Mouse (Mus musculus): Measurements from ENCODE around the gene Nup210l. TPM values are rescaled to one million over a fixed set of nuclear protein-coding genes. Genes with fewer than 3 reads are reported as not detected.

The Nup210l gene
- polyA plus RNA-seq, 1 experiment from 2014 or later: 0.76 TPM

GRCm38 (mm10) chr3:90085281-90085680, 18.7 kb upstream of the Nup210l start:
- 90% methylated on average over 6 of the region's 6 CpGs for WGBS
- ATAC-seq (ENCODE audit: low FRiP score, low TSS enrichment): no peak
- H3K4me1 ChIP-seq (ENCODE audit: control insufficient read depth, insufficient read depth, low read length): peaks cover 35% of the 10 kb centered on the region

GRCm38 (mm10) chr3:90086068-90086467, 17.9 kb upstream of the Nup210l start:
- Histone ChIP-seq H3K27ac (ENCODE audit: low read depth, low read length) (no peak overlapping the region), H3K4me2 (replicated peaks; ENCODE audit: low read depth, low read length) (no peak overlapping the region), H3K9me3 (ENCODE audit: control insufficient read depth, low read length) (no peaks in the 10 kb centered on the region), H3K4me3 (ENCODE audit: low read length) (no peak overlapping the region), H3K36me3 (ENCODE audit: control insufficient read depth, insufficient read depth, low read length) (peaks cover 51% of the 10 kb centered on the region), H3K27me3 (ENCODE audit: control insufficient read depth, insufficient read depth, low read length) (no peaks in the 10 kb centered on the region), H3K9ac (ENCODE audit: low read depth, low read length) (no peak overlapping the region), H3K4me1 (ENCODE audit: control insufficient read depth, insufficient read depth, low read length) (peaks cover 33% of the 10 kb centered on the region)
- ATAC-seq (ENCODE audit: low FRiP score, low TSS enrichment): no peak
- 90% methylated on average over 5 of the region's 5 CpGs for WGBS

More at GRCm38 (mm10) chr3:90085281-90085680, 18.7 kb upstream of the Nup210l start:
- H3K4me3 ChIP-seq (ENCODE audit: low read length): no peak overlapping the region
- H3K27me3 ChIP-seq (ENCODE audit: control insufficient read depth, insufficient read depth, low read length): no peaks in the 10 kb centered on the region
- no peaks in the 10 kb centered on the region for H3K9me3 ChIP-seq (ENCODE audit: control insufficient read depth, low read length)
- no peak overlapping the region for H3K27ac ChIP-seq (ENCODE audit: low read depth, low read length)
- H3K4me2 ChIP-seq (replicated peaks; ENCODE audit: low read depth, low read length): no peak overlapping the region
- H3K9ac ChIP-seq (ENCODE audit: low read depth, low read length): no peak overlapping the region
- peaks cover 43% of the 10 kb centered on the region for H3K36me3 ChIP-seq (ENCODE audit: control insufficient read depth, insufficient read depth, low read length)

- H3K36me3 ChIP-seq (ENCODE audit: control insufficient read depth, insufficient read depth, low read length): peaks cover 75% of the 10 kb centered on the region
- 97% methylated on average over 2 of the region's 2 CpGs for WGBS
- no peak overlapping the region for H3K4me2 ChIP-seq (replicated peaks; ENCODE audit: low read depth, low read length)
- no peaks in the 10 kb centered on the region for H3K27me3 ChIP-seq (ENCODE audit: control insufficient read depth, insufficient read depth, low read length)
- no peak overlapping the region for H3K9ac ChIP-seq (ENCODE audit: low read depth, low read length)
- H3K4me3 ChIP-seq (ENCODE audit: low read length): no peak overlapping the region
- no peak for ATAC-seq (ENCODE audit: low FRiP score, low TSS enrichment)
- no peaks in the 10 kb centered on the region for H3K9me3 ChIP-seq (ENCODE audit: control insufficient read depth, low read length)
- no peak overlapping the region for H3K27ac ChIP-seq (ENCODE audit: low read depth, low read length)
- H3K4me1 ChIP-seq (ENCODE audit: control insufficient read depth, insufficient read depth, low read length): peaks cover 8% of the 10 kb centered on the region; the same call in 1 of the 2 replicates
These were observed 15.3 kb upstream of the Nup210l start for GRCm38 (mm10) chr3:90088617-90089016.

GRCm38 (mm10) chr3:90090892-90091291, 13.0 kb upstream of the Nup210l start:
- H3K4me2 ChIP-seq (replicated peaks; ENCODE audit: low read depth, low read length): no peak overlapping the region
- H3K4me1 ChIP-seq (ENCODE audit: control insufficient read depth, insufficient read depth, low read length): no peaks in the 10 kb centered on the region
- H3K27ac ChIP-seq (ENCODE audit: low read depth, low read length): no peak overlapping the region
- H3K4me3 ChIP-seq (ENCODE audit: low read length): no peak overlapping the region
- ATAC-seq (ENCODE audit: low FRiP score, low TSS enrichment): no peak
- peaks cover 93% of the 10 kb centered on the region for H3K36me3 ChIP-seq (ENCODE audit: control insufficient read depth, insufficient read depth, low read length)
- WGBS: 89% methylated on average over 6 of the region's 6 CpGs
- H3K27me3 ChIP-seq (ENCODE audit: control insufficient read depth, insufficient read depth, low read length): no peaks in the 10 kb centered on the region
- no peaks in the 10 kb centered on the region for H3K9me3 ChIP-seq (ENCODE audit: control insufficient read depth, low read length)
- no peak overlapping the region for H3K9ac ChIP-seq (ENCODE audit: low read depth, low read length)

GRCm38 (mm10) chr3:90094453-90094852, 9.5 kb upstream of the Nup210l start:
- ATAC-seq (ENCODE audit: low FRiP score, low TSS enrichment): no peak
- no peaks in the 10 kb centered on the region for H3K4me1 ChIP-seq (ENCODE audit: control insufficient read depth, insufficient read depth, low read length)
- H3K4me3 ChIP-seq (ENCODE audit: low read length): no peak overlapping the region
- H3K9ac ChIP-seq (ENCODE audit: low read depth, low read length): no peak overlapping the region
- H3K36me3 ChIP-seq (ENCODE audit: control insufficient read depth, insufficient read depth, low read length): peaks cover 78% of the 10 kb centered on the region
- H3K4me2 ChIP-seq (replicated peaks; ENCODE audit: low read depth, low read length): no peak overlapping the region
- H3K27me3 ChIP-seq (ENCODE audit: control insufficient read depth, insufficient read depth, low read length): no peaks in the 10 kb centered on the region
- H3K27ac ChIP-seq (ENCODE audit: low read depth, low read length): no peak overlapping the region
- 92% methylated on average over 3 of the region's 3 CpGs for WGBS
- no peaks in the 10 kb centered on the region for H3K9me3 ChIP-seq (ENCODE audit: control insufficient read depth, low read length)

- Histone ChIP-seq H3K36me3 (ENCODE audit: control insufficient read depth, insufficient read depth, low read length) (peaks cover 52% of the 10 kb centered on the region), H3K9ac (ENCODE audit: low read depth, low read length) (no peak overlapping the region), H3K27me3 (ENCODE audit: control insufficient read depth, insufficient read depth, low read length) (no peaks in the 10 kb centered on the region), H3K27ac (ENCODE audit: low read depth, low read length) (no peak overlapping the region; the same call in 1 of the 2 replicates), H3K4me1 (ENCODE audit: control insufficient read depth, insufficient read depth, low read length) (no peaks in the 10 kb centered on the region), H3K4me3 (ENCODE audit: low read length) (no peak overlapping the region), H3K4me2 (replicated peaks; ENCODE audit: low read depth, low read length) (no peak overlapping the region), H3K9me3 (ENCODE audit: control insufficient read depth, low read length) (no peaks in the 10 kb centered on the region)
- WGBS: 81% methylated on average over 5 of the region's 5 CpGs
- no peak for ATAC-seq (ENCODE audit: low FRiP score, low TSS enrichment)
These were observed 6.0 kb upstream of the Nup210l start for GRCm38 (mm10) chr3:90097928-90098327.

GRCm38 (mm10) chr3:90101010-90101409, 2.9 kb upstream of the Nup210l start:
- Histone ChIP-seq H3K27ac (ENCODE audit: low read depth, low read length) (no peak overlapping the region), H3K4me1 (ENCODE audit: control insufficient read depth, insufficient read depth, low read length) (no peaks in the 10 kb centered on the region), H3K27me3 (ENCODE audit: control insufficient read depth, insufficient read depth, low read length) (no peaks in the 10 kb centered on the region), H3K9me3 (ENCODE audit: control insufficient read depth, low read length) (no peaks in the 10 kb centered on the region; the same call in 1 of the 2 replicates), H3K4me3 (ENCODE audit: low read length) (no peak overlapping the region), H3K9ac (ENCODE audit: low read depth, low read length) (no peak overlapping the region), H3K36me3 (ENCODE audit: control insufficient read depth, insufficient read depth, low read length) (peaks cover 26% of the 10 kb centered on the region), H3K4me2 (replicated peaks; ENCODE audit: low read depth, low read length) (no peak overlapping the region)
- WGBS: 97% methylated on average over 3 of the region's 3 CpGs
- ATAC-seq (ENCODE audit: low FRiP score, low TSS enrichment): no peak

- Histone ChIP-seq H3K4me2 (replicated peaks; ENCODE audit: low read depth, low read length) (no peak overlapping the region), H3K36me3 (ENCODE audit: control insufficient read depth, insufficient read depth, low read length) (peaks cover 22% of the 10 kb centered on the region), H3K9me3 (ENCODE audit: control insufficient read depth, low read length) (no peaks in the 10 kb centered on the region; the same call in 1 of the 2 replicates), H3K4me1 (ENCODE audit: control insufficient read depth, insufficient read depth, low read length) (no peaks in the 10 kb centered on the region), H3K9ac (ENCODE audit: low read depth, low read length) (no peak overlapping the region), H3K4me3 (ENCODE audit: low read length) (no peak overlapping the region), H3K27ac (ENCODE audit: low read depth, low read length) (no peak overlapping the region), H3K27me3 (ENCODE audit: control insufficient read depth, insufficient read depth, low read length) (no peaks in the 10 kb centered on the region)
- ATAC-seq (ENCODE audit: low FRiP score, low TSS enrichment): no peak
- 90% methylated on average over 2 of the region's 2 CpGs for WGBS
These were observed 2.3 kb upstream of the Nup210l start for GRCm38 (mm10) chr3:90101673-90102072.

- Histone ChIP-seq H3K4me3 (ENCODE audit: low read length) (no peak overlapping the region), H3K4me1 (ENCODE audit: control insufficient read depth, insufficient read depth, low read length) (no peaks in the 10 kb centered on the region), H3K9me3 (ENCODE audit: control insufficient read depth, low read length) (no peaks in the 10 kb centered on the region; the same call in 1 of the 2 replicates), H3K27ac (ENCODE audit: low read depth, low read length) (no peak overlapping the region), H3K27me3 (ENCODE audit: control insufficient read depth, insufficient read depth, low read length) (no peaks in the 10 kb centered on the region), H3K4me2 (replicated peaks; ENCODE audit: low read depth, low read length) (no peak overlapping the region), H3K9ac (ENCODE audit: low read depth, low read length) (no peak overlapping the region), H3K36me3 (ENCODE audit: control insufficient read depth, insufficient read depth, low read length) (peaks cover 22% of the 10 kb centered on the region)
- ATAC-seq (ENCODE audit: low FRiP score, low TSS enrichment): no peak
- WGBS: 56% methylated on average over 2 of the region's 2 CpGs
These were observed 1.7 kb upstream of the Nup210l start for GRCm38 (mm10) chr3:90102239-90102638.

Data from kidney, embryonic 14.5 days (tissue).